Comparison of ENCODE assay signal across 27 mouse cellular contexts in genomic region chr2:172034281-172034680, GRCm38 (mm10). TPM values are rescaled to one million over a fixed set of nuclear protein-coding genes. Genes with fewer than 3 reads are reported as not detected.
DNase-seq lines count a peak whose midpoint lies in the region; ATAC-seq and TF ChIP-seq lines count a peak whose summit lies in the region.
"Had no signal": no experiment of that assay in that cellular context is flagged by ENCODE, and none has a peak within 500 bp of the region (broad histone marks: within the 10 kb centered on the region; RNA-seq: fewer than 3 reads in every experiment).

No protein-coding gene starts in this region.

- peak; percentile 44 for DNase-seq in embryo, embryonic 11 days
- DNase-seq in embryo, embryonic 10 days (ENCODE audit: low spot score) = no peak
- DNase-seq in limb, embryonic 14.5 days (ENCODE audit: low spot score) = peak; percentile 21
- DNase-seq in limb, embryonic 10.5 days (ENCODE audit: low spot score) = no peak
- DNase-seq in embryonic facial prominence, embryonic 10.5 days (ENCODE audit: low spot score) = peak; percentile 25
- DNase-seq in thymus, postnatal 14 days = no peak
- DNase-seq: adrenal gland, postnatal 14 days; B cell, adult 2 months; cerebellum, adult 11-12 months; cerebellum, adult 9-10 months; cerebellum, postnatal 36 days; gastrocnemius, adult 2 months; gastrocnemius, postnatal 36 days; heart, adult 11 months; heart, postnatal 36 days had no signal

- 24% methylated on average over 5 of the region's 5 CpGs for WGBS in limb, embryonic 14.5 days
- 45% methylated on average over 5 of the region's 5 CpGs for WGBS in limb, embryonic 10.5 days
- 39% methylated on average over 5 of the region's 5 CpGs for WGBS in embryonic facial prominence, embryonic 10.5 days
- 44% methylated on average over 5 of the region's 5 CpGs for whole genome bisulfite sequencing in hindbrain, embryonic 12.5 days

- no peak for TF ChIP-seq POLR2A in limb, embryonic 14.5 days (IDR thresholded peaks at IDR 0.05; ENCODE audit: borderline replicate concordance, extremely low read depth, insufficient read depth, insufficient read length)

- no peak overlapping the region for H3K27ac ChIP-seq in limb, embryonic 14.5 days (replicated peaks; ENCODE audit: low read depth, low read length)
- H3K27ac ChIP-seq in limb, embryonic 10.5 days = no peak overlapping the region
- no peak overlapping the region for H3K27ac ChIP-seq in embryonic facial prominence, embryonic 10.5 days (replicated peaks)
- H3K27ac ChIP-seq in hindbrain, embryonic 12.5 days = no peak overlapping the region
- H3K27ac ChIP-seq: embryonic facial prominence, embryonic 15.5 days; forebrain, embryonic 10.5 days; gastrocnemius, adult 2 months; heart, embryonic 13.5 days had no signal

- ATAC-seq in limb, embryonic 14.5 days (ENCODE audit: low FRiP score, low read depth) = no peak
- ATAC-seq in hindbrain, embryonic 12.5 days (ENCODE audit: low FRiP score) = no peak
- ATAC-seq: activated CD4-positive, CD25-positive, alpha-beta regulatory T cell, adult 4 months; CD4-positive, CD25-positive, alpha-beta regulatory T cell, adult 4 months; forebrain, embryonic 14.5 days; hindbrain, embryonic 16.5 days; inflammation-experienced regulatory T-cells, adult 6 months had no signal

- H3K9me3 ChIP-seq in limb, embryonic 14.5 days (ENCODE audit: control insufficient read depth, low read length) = no peaks in the 10 kb centered on the region
- no peaks in the 10 kb centered on the region for H3K9me3 ChIP-seq in limb, embryonic 10.5 days (replicated peaks)
- no peaks in the 10 kb centered on the region for H3K9me3 ChIP-seq in embryonic facial prominence, embryonic 10.5 days
- H3K9me3 ChIP-seq in hindbrain, embryonic 12.5 days (replicated peaks) = no peaks in the 10 kb centered on the region
- H3K9me3 ChIP-seq: embryonic facial prominence, embryonic 15.5 days; forebrain, embryonic 10.5 days; heart, embryonic 13.5 days had no signal

- H3K27me3 ChIP-seq in limb, embryonic 14.5 days (ENCODE audit: control insufficient read depth, insufficient read depth, low read length) = no peaks in the 10 kb centered on the region
- peaks cover 9% of the 10 kb centered on the region; the same call in 1 of the 2 replicates for H3K27me3 ChIP-seq in limb, embryonic 10.5 days (ENCODE audit: low read depth, poor library complexity, severe bottlenecking)
- 0 out of 2 replicates have a peak, but pooled peaks cover under 1% of the 10 kb centered on the region for H3K27me3 ChIP-seq in embryonic facial prominence, embryonic 10.5 days (replicated peaks; ENCODE audit: low read depth, poor library complexity, severe bottlenecking)
- peaks cover 3% of the 10 kb centered on the region; the same call in 1 of the 2 replicates for H3K27me3 ChIP-seq in hindbrain, embryonic 12.5 days

- no peaks in the 10 kb centered on the region for H3K36me3 ChIP-seq in limb, embryonic 14.5 days (ENCODE audit: control insufficient read depth, insufficient read depth, low read length)
- H3K36me3 ChIP-seq in limb, embryonic 10.5 days = no peaks in the 10 kb centered on the region
- H3K36me3 ChIP-seq in embryonic facial prominence, embryonic 10.5 days (replicated peaks) = no peaks in the 10 kb centered on the region
- no peaks in the 10 kb centered on the region for H3K36me3 ChIP-seq in hindbrain, embryonic 12.5 days
- H3K36me3 ChIP-seq: embryonic facial prominence, embryonic 15.5 days; forebrain, embryonic 10.5 days; G1E; heart, embryonic 13.5 days had no signal

- H3K9ac ChIP-seq in limb, embryonic 14.5 days (ENCODE audit: low read depth, low read length, severe bottlenecking) = no peak overlapping the region
- H3K9ac ChIP-seq in hindbrain, embryonic 12.5 days = no peak overlapping the region
- H3K9ac ChIP-seq: embryonic facial prominence, embryonic 15.5 days; heart, embryonic 13.5 days had no signal

- H3K4me1 ChIP-seq in limb, embryonic 14.5 days (ENCODE audit: control insufficient read depth, insufficient read depth, low read length) = no peaks in the 10 kb centered on the region
- H3K4me1 ChIP-seq in limb, embryonic 10.5 days = peaks cover 10% of the 10 kb centered on the region
- no peaks in the 10 kb centered on the region for H3K4me1 ChIP-seq in embryonic facial prominence, embryonic 10.5 days
- H3K4me1 ChIP-seq in hindbrain, embryonic 12.5 days = no peaks in the 10 kb centered on the region
- H3K4me1 ChIP-seq: embryonic facial prominence, embryonic 15.5 days; heart, embryonic 13.5 days had no signal

- no peak overlapping the region for H3K4me2 ChIP-seq in limb, embryonic 14.5 days (replicated peaks; ENCODE audit: low read depth, low read length, severe bottlenecking)
- no peak overlapping the region for H3K4me2 ChIP-seq in hindbrain, embryonic 12.5 days (replicated peaks)
- H3K4me2 ChIP-seq: embryonic facial prominence, embryonic 15.5 days; heart, embryonic 13.5 days had no signal

- no peak overlapping the region for H3K4me3 ChIP-seq in limb, embryonic 14.5 days (replicated peaks; ENCODE audit: low read length)
- H3K4me3 ChIP-seq in limb, embryonic 10.5 days = no peak overlapping the region
- H3K4me3 ChIP-seq in embryonic facial prominence, embryonic 10.5 days = no peak overlapping the region
- H3K4me3 ChIP-seq in hindbrain, embryonic 12.5 days = no peak overlapping the region
- H3K4me3 ChIP-seq: embryonic facial prominence, embryonic 15.5 days; erythroblast, embryonic 14.5 days; forebrain, embryonic 10.5 days; gastrocnemius, adult 2 months; heart, embryonic 13.5 days had no signal

RNA-seq across cellular contexts. Expression of gene Cbln4, which starts 9.0 kb away (rescaled TPM):
- polyA plus RNA-seq in limb, embryonic 14.5 days (2012; rRNA removed) = 2.1 TPM in 2 replicates
- 2.4 TPM in 2 replicates for polyA plus RNA-seq in limb, embryonic 14.5 days (2014; fragmentation: Nextera tagmentation; extraction: Ambion mirVana)
- polyA plus RNA-seq in limb, embryonic 10.5 days (2016; fragmentation: Nextera tagmentation; extraction: Ambion mirVana) = 0.41 and 2.2 TPM in 2 replicates
- 0.28 and 0.44 TPM in 2 replicates for polyA plus RNA-seq in embryonic facial prominence, embryonic 10.5 days (2016; fragmentation: Nextera tagmentation; extraction: Ambion mirVana)
- 7.8 and 8.0 TPM in 2 replicates for polyA plus RNA-seq in hindbrain, embryonic 12.5 days (2016; fragmentation: Nextera tagmentation; extraction: Ambion mirVana)
- polyA plus RNA-seq: activated CD4-positive, CD25-positive, alpha-beta regulatory T cell, adult 4 months; G1E; heart, postnatal 0 days had no signal

Comparison
In these comparisons a context has a peak if more than half of its experiments do, and no peak if none do; other contexts are left out.
1. DNase-seq: peak in embryo, embryonic 11 days (single experiment), limb, embryonic 14.5 days (single experiment) and embryonic facial prominence, embryonic 10.5 days (single experiment); none in embryo, embryonic 10 days (single experiment), limb, embryonic 10.5 days (single experiment) and thymus, postnatal 14 days (single experiment).